10 mouse cellular contexts compared by ENCODE assay signal in genomic region chr2:93289161-93289560, GRCm38 (mm10). TPM values are rescaled to one million over a fixed set of nuclear protein-coding genes. Genes with fewer than 3 reads are reported as not detected.
A peak's percentile ranks its signal among the peaks of the same experiment; 100 is the strongest.
DNase-seq lines count a peak whose midpoint lies in the region; ATAC-seq and TF ChIP-seq lines count a peak whose summit lies in the region.
"Had no signal": no experiment of that assay in that cellular context is flagged by ENCODE, and none has a peak within 500 bp of the region (broad histone marks: within the 10 kb centered on the region; RNA-seq: fewer than 3 reads in every experiment).

No protein-coding gene starts in this region.

- no peaks in the 10 kb centered on the region for H3K79me2 ChIP-seq in heart, adult 2 months (replicated peaks; ENCODE audit: control insufficient read depth, insufficient read depth, low read length)

- no peak for ATAC-seq in heart, embryonic 15.5 days (replicated peaks; ENCODE audit: insufficient number of reproducible peaks, insufficient read depth, low FRiP score, low read depth)
- no peak for ATAC-seq in forebrain, embryonic 13.5 days
- ATAC-seq in lung, postnatal 0 days = no peak
- ATAC-seq in megakaryocyte progenitor cell, adult 5-6 weeks (replicated peaks; ENCODE audit: poor library complexity) = no peak

- no peak overlapping the region for H3K4me3 ChIP-seq in heart, embryonic 15.5 days
- H3K4me3 ChIP-seq in heart, adult 2 months = no peak overlapping the region
- H3K4me3 ChIP-seq in embryonic facial prominence, embryonic 10.5 days = no peak overlapping the region
- H3K4me3 ChIP-seq in forebrain, embryonic 13.5 days = no peak overlapping the region
- H3K4me3 ChIP-seq in lung, postnatal 0 days (ENCODE audit: low read depth, low read length) = no peak overlapping the region
- H3K4me3 ChIP-seq: limb, embryonic 12.5 days had no signal

- peak overlapping the region; percentile 9; the same call in 1 of the 2 replicates for H3K27ac ChIP-seq in heart, embryonic 15.5 days
- no peak overlapping the region for H3K27ac ChIP-seq in heart, adult 2 months
- peak overlapping the region; percentile 40 for H3K27ac ChIP-seq in embryonic facial prominence, embryonic 10.5 days (replicated peaks)
- peak overlapping the region; percentile 80; the same call in 1 of the 2 replicates for H3K27ac ChIP-seq in forebrain, embryonic 13.5 days
- no peak overlapping the region for H3K27ac ChIP-seq in lung, postnatal 0 days (ENCODE audit: low read length)
- H3K27ac ChIP-seq: macrophage had no signal

- no peak overlapping the region for H3K4me2 ChIP-seq in heart, embryonic 15.5 days
- H3K4me2 ChIP-seq in forebrain, embryonic 13.5 days = no peak overlapping the region
- H3K4me2 ChIP-seq in lung, postnatal 0 days (replicated peaks; ENCODE audit: low read depth, low read length) = no peak overlapping the region
- H3K4me2 ChIP-seq: limb, embryonic 12.5 days had no signal

- H3K27me3 ChIP-seq in heart, embryonic 15.5 days = no peaks in the 10 kb centered on the region
- H3K27me3 ChIP-seq in heart, adult 2 months (ENCODE audit: control insufficient read depth, insufficient read depth, low read length) = no peaks in the 10 kb centered on the region
- no peaks in the 10 kb centered on the region for H3K27me3 ChIP-seq in embryonic facial prominence, embryonic 10.5 days (replicated peaks; ENCODE audit: low read depth, poor library complexity, severe bottlenecking)
- no peaks in the 10 kb centered on the region for H3K27me3 ChIP-seq in forebrain, embryonic 13.5 days
- H3K27me3 ChIP-seq in lung, postnatal 0 days (replicated peaks; ENCODE audit: insufficient read depth, low read length) = no peaks in the 10 kb centered on the region
- H3K27me3 ChIP-seq: limb, embryonic 12.5 days had no signal

- WGBS in heart, embryonic 15.5 days = 43% methylated on average over 10 of the region's 10 CpGs
- 54% methylated on average over 10 of the region's 10 CpGs for WGBS in heart, adult 2 months
- WGBS in embryonic facial prominence, embryonic 10.5 days = 82% methylated on average over 10 of the region's 10 CpGs
- 69% methylated on average over 10 of the region's 10 CpGs for WGBS in forebrain, embryonic 13.5 days
- whole genome bisulfite sequencing in lung, postnatal 0 days = 55% methylated on average over 10 of the region's 10 CpGs

- intact Hi-C loops in heart, adult 2 months (cut with DNase I) = no loop called here

- no peaks in the 10 kb centered on the region for H3K9me3 ChIP-seq in heart, embryonic 15.5 days (replicated peaks)
- H3K9me3 ChIP-seq in embryonic facial prominence, embryonic 10.5 days = peaks cover 5% of the 10 kb centered on the region; the same call in 1 of the 2 replicates
- H3K9me3 ChIP-seq in forebrain, embryonic 13.5 days (replicated peaks) = peaks cover 3% of the 10 kb centered on the region; the same call in 1 of the 2 replicates
- no peaks in the 10 kb centered on the region for H3K9me3 ChIP-seq in lung, postnatal 0 days (ENCODE audit: low read length)

- peaks cover 64% of the 10 kb centered on the region for H3K4me1 ChIP-seq in heart, embryonic 15.5 days (replicated peaks)
- H3K4me1 ChIP-seq in heart, adult 2 months (ENCODE audit: control insufficient read depth, insufficient read depth, low read length) = peaks cover 7% of the 10 kb centered on the region
- peaks cover 85% of the 10 kb centered on the region for H3K4me1 ChIP-seq in embryonic facial prominence, embryonic 10.5 days
- peaks cover 81% of the 10 kb centered on the region for H3K4me1 ChIP-seq in forebrain, embryonic 13.5 days
- H3K4me1 ChIP-seq in lung, postnatal 0 days (ENCODE audit: insufficient read depth, low read depth, low read length) = no peaks in the 10 kb centered on the region

- no peak for TF ChIP-seq CTCF in heart, adult 2 months (IDR thresholded peaks at IDR 0.05)
- TF ChIP-seq CTCF in lung, postnatal 0 days (IDR thresholded peaks at IDR 0.05) = no peak

- peaks cover 3% of the 10 kb centered on the region; the same call in 1 of the 2 replicates for H3K36me3 ChIP-seq in heart, embryonic 15.5 days
- no peaks in the 10 kb centered on the region for H3K36me3 ChIP-seq in heart, adult 2 months (ENCODE audit: control insufficient read depth, insufficient read depth, low read length)
- H3K36me3 ChIP-seq in embryonic facial prominence, embryonic 10.5 days (replicated peaks) = peaks cover 17% of the 10 kb centered on the region
- H3K36me3 ChIP-seq in forebrain, embryonic 13.5 days (ENCODE audit: poor library complexity, severe bottlenecking) = peaks cover 11% of the 10 kb centered on the region
- no peaks in the 10 kb centered on the region for H3K36me3 ChIP-seq in lung, postnatal 0 days (ENCODE audit: insufficient read depth, low read length)

- no peak overlapping the region for H3K9ac ChIP-seq in heart, embryonic 15.5 days
- H3K9ac ChIP-seq in heart, adult 2 months (ENCODE audit: low read depth, low read length) = no peak overlapping the region
- H3K9ac ChIP-seq in forebrain, embryonic 13.5 days = no peak overlapping the region
- H3K9ac ChIP-seq in lung, postnatal 0 days (replicated peaks; ENCODE audit: low read depth) = no peak overlapping the region
- H3K9ac ChIP-seq: limb, embryonic 12.5 days had no signal

- TF ChIP-seq EP300 in heart, adult 2 months (IDR thresholded peaks at IDR 0.05; ENCODE audit: insufficient read depth, low read depth, low read length) = no peak
- no peak for TF ChIP-seq EP300 in lung, postnatal 0 days (IDR thresholded peaks at IDR 0.05)

- TF ChIP-seq POLR2A in heart, adult 2 months (IDR thresholded peaks at IDR 0.05; ENCODE audit: insufficient read depth, low read depth, low read length) = no peak

- no peak for DNase-seq in heart, adult 2 months
- no peak for DNase-seq in embryonic facial prominence, embryonic 10.5 days (ENCODE audit: low spot score)
- peak; percentile 32 for DNase-seq in lung, postnatal 0 days (ENCODE audit: low spot score)
- DNase-seq in B cell, adult 2 months = no peak

RNA-seq across cellular contexts. Expression of gene Tspan18, which starts 45.1 kb away (rescaled TPM):
- polyA plus RNA-seq in heart, embryonic 15.5 days (2015; fragmentation: Nextera tagmentation; extraction: Ambion mirVana) = 31.7 and 39.6 TPM in 2 replicates
- total RNA-seq in heart, adult 2 months (2021) = 10 to 100 TPM in 1 of 2 experiments, 1 to 10 TPM in 1; 9.4 to 16.0 TPM
- polyA plus RNA-seq in heart, adult 2 months (2012; rRNA removed) = 21.3 and 23.8 TPM in 2 replicates
- polyA plus RNA-seq in embryonic facial prominence, embryonic 10.5 days (2016; fragmentation: Nextera tagmentation; extraction: Ambion mirVana) = 20.7 and 25.3 TPM in 2 replicates
- polyA plus RNA-seq in forebrain, embryonic 13.5 days (2015; fragmentation: Nextera tagmentation; extraction: Ambion mirVana) = 22.2 and 26.5 TPM in 2 replicates
- 36.4 and 39.9 TPM in 2 replicates for polyA plus RNA-seq in lung, postnatal 0 days (2015; fragmentation: Nextera tagmentation; extraction: Ambion mirVana)
- total RNA-seq in megakaryocyte progenitor cell, adult 5-6 weeks (2015) = 0.39 TPM in 1 of 2 replicates, not detected in the other
- total RNA-seq in megakaryocyte progenitor cell, adult 5-6 weeks (2017) = not detected in 2 replicates
- total RNA-seq: hematopoietic stem cell, adult 5-6 weeks had no signal

Comparison
In these comparisons a context has a peak if more than half of its experiments do, and no peak if none do; other contexts are left out.
1. H3K27ac ChIP-seq: peak in heart, embryonic 15.5 days (single experiment), embryonic facial prominence, embryonic 10.5 days (single experiment) and forebrain, embryonic 13.5 days (single experiment); none in heart, adult 2 months (single experiment) and lung, postnatal 0 days (single experiment).